Mouse (Mus musculus) intestine, embryonic 16.5 days (tissue): Measurements from ENCODE around the gene Ppp1r10. TPM values are rescaled to one million over a fixed set of nuclear protein-coding genes. Genes with fewer than 3 reads are reported as not detected.
A peak's percentile ranks its signal among the peaks of the same experiment; 100 is the strongest.

ENCODE experiments used
- ATAC-seq: fragments of 200-750 bp; cut with Nextera tagmentation; 2 replicates; pipeline ENCODE4 v1.8.0; 2017; ENCODE audit warnings: moderate TSS enrichment, moderate library complexity
- H3K27ac ChIP-seq: fragments of 300-500 bp; sonication (generic); 2 replicates; pipeline ENCODE4 v1.5.1; 2014; ENCODE audit warnings: mild to moderate bottlenecking, low read length
- H3K27me3 ChIP-seq: fragments of 300-500 bp; sonication (generic); replicated peaks from 2 replicates; pipeline ENCODE4 v1.6.1; 2014; ENCODE audit warnings: low read length, control low read depth, mixed read lengths; ENCODE audit not compliant: control insufficient read depth, insufficient read depth
- H3K36me3 ChIP-seq: fragments of 300-500 bp; sonication (generic); 2 replicates; pipeline ENCODE4 v1.6.1; 2014; ENCODE audit warnings: low read length, control low read depth; ENCODE audit not compliant: control insufficient read depth, insufficient read depth
- H3K4me1 ChIP-seq: fragments of 300-500 bp; sonication (generic); 2 replicates; pipeline ENCODE4 v1.6.1; 2014; ENCODE audit warnings: low read length, control low read depth, mixed read lengths; ENCODE audit not compliant: control insufficient read depth, insufficient read depth
- H3K4me2 ChIP-seq: fragments of 300-500 bp; sonication (generic); 2 replicates; pipeline ENCODE4 v1.6.1; 2014; ENCODE audit warnings: low read depth, low read length, control low read depth
- H3K4me3 ChIP-seq: fragments of 300-500 bp; sonication (generic); 2 replicates; pipeline ENCODE4 v1.5.1; 2014; ENCODE audit warnings: mild to moderate bottlenecking, low read length
- H3K9ac ChIP-seq: fragments of 300-500 bp; sonication (generic); 2 replicates; pipeline ENCODE4 v1.6.1; 2014; ENCODE audit warnings: low read depth, low read length
- H3K9me3 ChIP-seq: fragments of 300-500 bp; sonication (generic); 2 replicates; pipeline ENCODE4 v1.6.1; 2016; ENCODE audit warnings: low read length, control low read depth; ENCODE audit not compliant: control insufficient read depth
- WGBS: fragments of 180-500 bp; shearing (Covaris S2); extraction: QIAGEN DNeasy Blood & Tissue Kit; methylation state at CpG from one replicate; pipeline ENCODE4 v1.1.7; 2014; 5-methylcytosine and 5-hydroxymethylcytosine counted together
- polyA plus RNA-seq: library from polyadenylated mRNA; unstranded; fragments of >200 nt; fragmentation: Nextera tagmentation; extraction: Ambion mirVana; gene quantifications from 2 replicates; pipeline ENCODE4 v1.2.1, GENCODE M21; 2015

Ppp1r10 gene
- polyA plus RNA-seq, 1 experiment from 2014 or later: 28.8 TPM

- H3K27ac ChIP-seq: peak overlapping the region; percentile 96
- peak overlapping the region; percentile 71 for H3K4me2 ChIP-seq
- WGBS: 0% methylated on average over 8 of the region's 8 CpGs
- peaks cover 5% of the 10 kb centered on the region for H3K36me3 ChIP-seq
- peaks cover 26% of the 10 kb centered on the region for H3K4me1 ChIP-seq
- H3K4me3 ChIP-seq: peak overlapping the region; percentile 75
- no peaks in the 10 kb centered on the region for H3K9me3 ChIP-seq
- no peaks in the 10 kb centered on the region for H3K27me3 ChIP-seq
- peak overlapping the region; percentile 91 for H3K9ac ChIP-seq
- no peak for ATAC-seq
Observed at GRCm38 (mm10) chr17:35917143-35917462, 869 bp downstream of the Ppp1r10 start.

DNA sequence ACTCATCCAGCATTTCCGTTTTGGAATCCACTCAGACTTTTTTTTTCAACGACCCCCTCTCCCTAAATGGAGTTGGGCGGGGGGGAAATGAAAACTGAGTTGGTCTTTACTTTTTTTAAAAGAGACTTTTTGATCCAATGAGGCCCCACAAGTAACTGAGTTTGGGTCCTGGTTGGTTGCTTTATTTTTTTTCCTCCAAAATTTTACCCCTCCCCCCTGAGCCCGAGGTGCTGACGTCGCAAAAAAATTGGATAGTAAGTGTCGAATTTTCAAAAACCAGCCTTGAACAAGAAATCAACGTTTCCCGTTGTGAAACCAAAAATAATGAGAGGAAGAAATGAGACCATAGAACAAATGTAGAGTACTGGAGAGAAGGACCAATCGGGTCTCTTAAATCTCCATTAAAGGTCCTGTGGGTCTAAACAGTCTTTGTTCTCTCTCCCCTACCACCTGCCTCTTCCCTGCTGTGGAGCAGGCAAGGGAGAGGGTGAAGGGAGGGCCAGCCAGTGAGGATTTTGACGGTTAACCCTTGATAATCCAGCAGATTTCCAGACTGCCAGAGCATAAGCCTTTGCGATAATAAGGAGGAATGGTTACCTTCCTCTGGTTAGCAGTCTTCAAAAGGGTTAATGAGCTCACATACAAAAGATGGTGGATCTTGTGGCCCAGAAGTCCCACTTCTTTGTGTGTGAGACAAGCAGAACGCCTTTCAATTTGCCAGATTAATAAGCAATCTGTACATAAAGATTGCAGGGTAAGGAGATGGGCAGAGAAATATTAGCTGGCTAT lies 1.4 kb downstream of the Ppp1r10 start:
- H3K4me3 ChIP-seq: peak overlapping the region; percentile 75
- ATAC-seq: no peak
- peaks cover 30% of the 10 kb centered on the region for H3K4me1 ChIP-seq
- H3K9ac ChIP-seq: peak overlapping the region; percentile 91
- peak overlapping the region; percentile 71 for H3K4me2 ChIP-seq
- H3K27ac ChIP-seq: peak overlapping the region; percentile 96
- no peaks in the 10 kb centered on the region for H3K27me3 ChIP-seq
- no peaks in the 10 kb centered on the region for H3K9me3 ChIP-seq
- peaks cover 5% of the 10 kb centered on the region for H3K36me3 ChIP-seq
- WGBS: under 1% methylated on average over 13 of the region's 13 CpGs

DNA sequence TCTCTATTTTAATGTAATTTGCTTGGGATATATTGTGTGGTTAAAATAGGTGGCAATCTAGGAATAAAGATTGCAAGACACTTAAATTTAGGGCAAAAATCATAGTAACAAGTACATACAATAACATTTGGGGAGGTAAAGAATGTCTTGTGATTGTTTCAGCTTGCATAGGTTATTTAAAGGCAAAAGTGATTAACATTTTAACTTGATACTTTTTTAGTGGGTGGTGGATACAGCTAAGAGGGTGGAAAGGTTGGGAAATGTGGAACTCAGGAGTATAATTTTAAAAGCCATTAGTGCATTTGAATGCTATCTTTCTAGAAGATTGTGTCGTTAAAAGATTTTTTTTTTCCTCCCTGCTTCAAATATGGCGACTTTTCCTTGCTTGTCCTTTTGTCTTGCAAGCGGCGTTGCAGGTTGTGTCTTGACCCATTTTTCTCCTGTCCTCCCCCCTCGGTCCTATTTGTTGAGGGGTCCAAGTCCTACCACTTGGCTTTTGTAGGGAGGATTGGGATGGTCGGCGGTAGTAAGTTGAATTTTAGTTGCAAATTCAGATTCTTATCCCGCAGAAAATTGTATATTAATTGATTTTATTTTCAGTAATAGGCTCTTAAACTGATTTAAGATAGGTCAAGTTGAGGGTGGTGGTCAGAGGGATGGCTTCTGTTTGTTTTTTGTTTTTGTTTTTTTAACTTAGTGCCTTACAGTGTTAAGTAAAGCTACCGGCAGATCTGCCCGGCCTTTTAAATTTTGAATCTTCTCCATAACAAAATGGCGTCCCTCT lies 2.2 kb downstream of the Ppp1r10 start:
- H3K4me1 ChIP-seq: peaks cover 30% of the 10 kb centered on the region
- WGBS: under 1% methylated on average over 11 of the region's 11 CpGs
- H3K9ac ChIP-seq: peak overlapping the region; percentile 91
- H3K27me3 ChIP-seq: no peaks in the 10 kb centered on the region
- peak overlapping the region; percentile 75 for H3K4me3 ChIP-seq
- no peaks in the 10 kb centered on the region for H3K9me3 ChIP-seq
- H3K27ac ChIP-seq: peak overlapping the region; percentile 98
- no peaks in the 10 kb centered on the region; the same call in 1 of the 2 replicates for H3K36me3 ChIP-seq
- ATAC-seq: no peak
- H3K4me2 ChIP-seq: peak overlapping the region; percentile 71

DNA sequence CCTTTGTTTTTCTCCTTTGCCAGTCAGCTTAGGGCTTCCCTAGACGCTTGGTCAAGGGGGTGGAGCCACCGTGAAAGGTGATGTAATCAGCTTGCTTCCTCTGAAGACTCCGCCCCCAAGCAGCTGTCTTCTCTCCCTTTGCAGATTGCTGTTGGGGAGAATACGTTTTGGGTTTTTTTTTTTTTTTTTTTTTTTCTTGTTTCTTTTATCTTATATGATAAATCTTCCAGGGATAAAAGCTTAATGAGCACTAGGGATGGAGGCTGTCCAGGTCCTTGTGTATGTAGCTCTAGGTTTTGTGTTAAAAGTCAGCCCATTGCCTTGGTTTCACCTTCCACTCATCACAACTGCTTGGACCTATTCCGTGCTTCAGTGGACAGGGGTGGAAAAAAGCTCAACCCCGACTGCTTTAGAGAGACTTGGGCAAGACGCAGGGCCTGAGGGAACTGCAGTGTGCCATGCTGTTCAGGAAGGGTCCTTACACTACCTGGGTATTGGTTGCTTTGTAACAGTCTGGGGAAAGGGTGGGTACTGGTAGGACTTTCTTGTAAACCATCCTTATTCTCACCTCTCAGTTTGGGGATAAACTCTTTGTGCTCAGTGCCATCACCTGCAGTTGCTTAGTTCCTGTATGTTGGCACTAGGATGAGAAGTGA lies 3.0 kb downstream of the Ppp1r10 start:
- peak overlapping the region; percentile 98 for H3K27ac ChIP-seq
- H3K9ac ChIP-seq: peak overlapping the region; percentile 71
- peak; percentile 30 for ATAC-seq
- H3K4me2 ChIP-seq: peak overlapping the region; percentile 78
- 8% methylated on average over 7 of the region's 7 CpGs for WGBS
- peaks cover 4% of the 10 kb centered on the region; the same call in 1 of the 2 replicates for H3K36me3 ChIP-seq
- no peaks in the 10 kb centered on the region for H3K27me3 ChIP-seq
- H3K4me1 ChIP-seq: peaks cover 30% of the 10 kb centered on the region
- H3K4me3 ChIP-seq: peak overlapping the region; percentile 75
- H3K9me3 ChIP-seq: no peaks in the 10 kb centered on the region

- WGBS: 33% methylated on average over 6 of the region's 6 CpGs
- H3K27me3 ChIP-seq: no peaks in the 10 kb centered on the region
- H3K4me3 ChIP-seq: peak overlapping the region; percentile 75
- peaks cover 9% of the 10 kb centered on the region; the same call in 1 of the 2 replicates for H3K36me3 ChIP-seq
- no peaks in the 10 kb centered on the region for H3K9me3 ChIP-seq
- H3K4me1 ChIP-seq: peaks cover 30% of the 10 kb centered on the region
- peak overlapping the region; percentile 78 for H3K4me2 ChIP-seq
- H3K27ac ChIP-seq: peak overlapping the region; percentile 92
- no peak for ATAC-seq
- 0 out of 2 replicates have a peak overlapping the region, but pooled peaks have one; percentile 0 for H3K9ac ChIP-seq
Observed at GRCm38 (mm10) chr17:35919864-35920301, 3.6 kb downstream of the Ppp1r10 start.

DNA sequence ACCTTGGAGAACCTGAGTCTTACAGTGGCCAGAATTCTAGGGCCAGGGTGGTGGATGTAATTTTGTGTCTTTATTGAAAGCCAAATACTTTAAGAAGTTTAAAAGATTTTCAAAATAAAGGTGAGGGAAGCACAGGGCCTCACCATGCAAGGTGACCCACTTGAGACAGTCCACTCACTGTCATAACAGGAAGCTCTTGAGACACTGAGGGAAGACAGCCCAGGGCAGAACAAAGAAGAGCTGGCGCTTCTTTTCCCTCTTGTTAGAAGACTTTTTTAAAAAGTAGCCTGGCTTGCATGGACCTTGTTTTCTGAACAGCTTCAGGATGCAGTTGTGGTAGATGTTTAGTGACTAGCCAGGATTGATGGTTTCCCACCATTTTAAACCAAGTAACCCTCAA lies 4.2 kb downstream of the Ppp1r10 start:
- WGBS: 50% methylated on average over 1 of the region's 1 CpGs

DNA sequence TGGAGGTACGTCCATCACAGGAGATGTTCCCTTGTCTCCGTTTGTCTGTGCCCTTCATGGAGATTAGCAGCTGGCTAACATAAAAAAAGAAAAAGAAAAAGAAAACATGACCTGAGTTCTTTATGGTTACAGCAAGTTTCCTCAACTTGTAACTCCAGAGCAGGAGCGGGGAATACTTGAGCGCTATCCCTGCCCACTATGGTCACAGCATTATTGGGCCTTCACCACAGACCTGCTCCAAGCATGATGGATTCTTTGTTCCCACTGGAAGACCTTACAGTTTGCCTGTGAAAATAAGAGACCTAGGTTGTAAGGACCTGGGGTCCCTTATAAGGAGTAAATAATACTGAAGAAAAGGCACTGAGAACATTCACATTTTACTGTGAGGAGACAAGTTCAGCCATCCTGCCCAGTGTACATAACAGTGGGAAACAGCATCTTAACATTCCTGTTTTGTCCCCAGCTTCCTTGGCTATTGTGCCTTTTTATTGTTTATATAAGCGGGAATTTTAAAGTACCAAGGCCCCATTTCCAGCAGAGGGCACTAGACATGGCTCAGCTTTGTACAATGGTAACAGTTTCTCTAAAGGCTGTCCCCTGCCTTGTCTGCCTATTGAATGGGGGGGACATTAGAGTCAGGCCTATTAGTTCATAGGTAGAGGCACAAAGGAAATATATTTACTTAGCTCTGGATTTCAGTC lies 4.8 kb downstream of the Ppp1r10 start:
- Histone ChIP-seq H3K9me3 (no peaks in the 10 kb centered on the region), H3K9ac (no peak overlapping the region), H3K27ac (peak overlapping the region; percentile 92), H3K4me2 (no peak overlapping the region), H3K27me3 (no peaks in the 10 kb centered on the region), H3K4me3 (no peak overlapping the region), H3K36me3 (peaks cover 13% of the 10 kb centered on the region; the same call in 1 of the 2 replicates), H3K4me1 (peaks cover 26% of the 10 kb centered on the region)
- ATAC-seq: no peak
- WGBS: 73% methylated on average over 5 of the region's 5 CpGs

More for the DNA sequence above, 4.2 kb downstream of the Ppp1r10 start:
- Histone ChIP-seq H3K27me3 (no peaks in the 10 kb centered on the region), H3K36me3 (peaks cover 13% of the 10 kb centered on the region; the same call in 1 of the 2 replicates), H3K4me1 (peaks cover 28% of the 10 kb centered on the region), H3K4me2 (peak overlapping the region; percentile 78), H3K9ac (0 out of 2 replicates have a peak overlapping the region, but pooled peaks have one; percentile 0), H3K4me3 (no peak overlapping the region), H3K9me3 (no peaks in the 10 kb centered on the region), H3K27ac (peak overlapping the region; percentile 92)
- ATAC-seq: no peak

DNA sequence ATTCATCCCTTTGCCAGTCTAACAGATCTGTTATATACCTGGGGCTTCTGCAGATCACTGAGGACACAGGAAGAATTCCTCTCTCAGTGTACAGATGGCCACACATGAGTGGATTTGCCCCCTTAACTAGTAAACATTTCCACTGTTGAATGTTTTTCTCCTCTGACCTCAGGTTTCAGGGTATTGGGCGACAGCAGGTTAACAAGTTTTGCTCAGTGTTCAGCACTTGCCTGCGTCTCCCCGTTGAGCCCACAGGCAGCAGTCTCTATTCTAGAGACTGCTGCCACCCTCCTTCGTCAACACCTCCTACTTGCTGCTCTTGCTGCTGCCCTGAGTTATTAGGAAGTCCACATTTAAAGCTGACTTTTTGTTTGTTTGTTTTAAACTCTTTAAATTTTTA lies 5.5 kb downstream of the Ppp1r10 start:
- Histone ChIP-seq H3K9me3 (no peaks in the 10 kb centered on the region), H3K36me3 (peaks cover 20% of the 10 kb centered on the region; the same call in 1 of the 2 replicates), H3K4me1 (peaks cover 28% of the 10 kb centered on the region), H3K27ac (no peak overlapping the region), H3K4me2 (no peak overlapping the region), H3K4me3 (no peak overlapping the region), H3K9ac (no peak overlapping the region), H3K27me3 (no peaks in the 10 kb centered on the region)
- ATAC-seq: no peak
- 86% methylated on average over 4 of the region's 4 CpGs for WGBS
